Mouse (Mus musculus) kidney, postnatal 0 days (tissue): Measurements from ENCODE around the gene Aox2. TPM values are rescaled to one million over a fixed set of nuclear protein-coding genes. Genes with fewer than 3 reads are reported as not detected.

ENCODE experiments used
- ATAC-seq: fragments of 200-750 bp; cut with Nextera tagmentation; replicated peaks from 2 replicates; pipeline ENCODE4 v1.8.0; 2017; ENCODE audit warnings: low read depth, moderate number of reproducible peaks, moderate TSS enrichment, moderate library complexity; ENCODE audit not compliant: low FRiP score
- DNase-seq: peaks from one replicate; pipeline ENCODE4 v3.0.0-alpha.2; 2016; ENCODE audit warnings: low spot score
- H3K27ac ChIP-seq: fragments of 300-500 bp; sonication (generic); 2 replicates; pipeline ENCODE4 v1.5.1; 2014; ENCODE audit warnings: mild to moderate bottlenecking
- H3K27me3 ChIP-seq: fragments of 300-500 bp; sonication (generic); 2 replicates; pipeline ENCODE4 v1.6.1; 2014; ENCODE audit warnings: low read length, mixed read lengths; ENCODE audit not compliant: insufficient read depth
- H3K36me3 ChIP-seq: fragments of 300-500 bp; sonication (generic); 2 replicates; pipeline ENCODE4 v1.6.1; 2014; ENCODE audit warnings: low read length, mixed read lengths; ENCODE audit not compliant: insufficient read depth
- H3K4me1 ChIP-seq: fragments of 300-500 bp; sonication (generic); replicated peaks from 2 replicates; pipeline ENCODE4 v1.6.1; 2014; ENCODE audit warnings: antibody characterized with exemption, low read length, mixed read lengths; ENCODE audit not compliant: insufficient read depth
- H3K4me2 ChIP-seq: fragments of 300-500 bp; sonication (generic); 2 replicates; pipeline ENCODE4 v1.6.1; 2014; ENCODE audit warnings: mild to moderate bottlenecking, low read length, moderate library complexity, mixed read lengths
- H3K4me3 ChIP-seq: fragments of 300-500 bp; sonication (generic); replicated peaks from 2 replicates; pipeline ENCODE4 v1.5.1; 2014; ENCODE audit warnings: low read depth, low read length
- H3K9ac ChIP-seq: fragments of 300-500 bp; sonication (generic); 2 replicates; pipeline ENCODE4 v1.6.1; 2014; ENCODE audit warnings: low read depth, low read length
- H3K9me3 ChIP-seq: fragments of 300-500 bp; sonication (generic); replicated peaks from 2 replicates; pipeline ENCODE4 v1.6.1; 2016; ENCODE audit warnings: low read length, inconsistent platforms, mixed read lengths
- CTCF ChIP-seq: IDR thresholded peaks from 2 replicates; pipeline ENCODE4 v1.5.1; 2016; ENCODE audit warnings: antibody characterized with exemption, low read depth, mild to moderate bottlenecking, moderate library complexity
- WGBS: fragments of 180-500 bp; shearing (Covaris S2); extraction: QIAGEN DNeasy Blood & Tissue Kit; methylation state at CpG from one replicate; pipeline ENCODE4 v1.1.7; 2014; 5-methylcytosine and 5-hydroxymethylcytosine counted together
- polyA plus RNA-seq: library from polyadenylated mRNA; unstranded; fragments of >200 nt; fragmentation: Nextera tagmentation; extraction: Ambion mirVana; gene quantifications from 2 replicates; pipeline ENCODE4 v1.2.1, GENCODE M21; 2015

The Aox2 gene
- 0.08 and 0.09 TPM in 2 replicates for polyA plus RNA-seq

DNA sequence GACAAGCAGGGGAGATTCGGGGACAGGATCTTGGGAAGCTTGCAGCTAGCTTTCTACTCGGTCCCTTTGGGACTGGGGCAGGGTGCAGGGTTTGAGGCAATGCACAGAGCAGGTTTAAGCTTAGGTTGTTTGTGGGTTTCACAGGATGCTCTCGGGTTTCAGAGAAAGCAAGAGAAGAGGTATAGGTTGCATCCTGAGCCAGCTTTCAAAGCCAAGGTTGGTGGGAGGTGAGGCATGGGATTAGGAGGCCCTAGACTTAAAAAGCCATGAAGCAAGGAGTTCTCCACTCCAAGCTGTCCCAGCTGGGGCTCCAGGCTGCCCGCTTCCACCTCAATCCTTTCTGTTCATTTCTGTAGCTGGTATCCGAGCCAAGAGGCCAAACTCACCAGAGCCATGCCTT is at the start of gene Aox2:
Aox2 (plus strand) TSS at position 301 of the 400 bp plus-strand sequence.
- no peak for DNase-seq
- no peaks in the 10 kb centered on the region for H3K27me3 ChIP-seq
- ATAC-seq: no peak
- whole genome bisulfite sequencing: 52% methylated on average over 5 of the region's 5 CpGs
- no peaks in the 10 kb centered on the region for H3K4me1 ChIP-seq
- H3K9ac ChIP-seq: no peak within 1 kb of the TSS
- TF ChIP-seq CTCF: no peak
- no peak within 1 kb of the TSS for H3K4me3 ChIP-seq
- H3K27ac ChIP-seq: no peak within 1 kb of the TSS
- no peaks in the 10 kb centered on the region for H3K36me3 ChIP-seq
- no peaks in the 10 kb centered on the region for H3K9me3 ChIP-seq
- no peak within 1 kb of the TSS for H3K4me2 ChIP-seq

DNA sequence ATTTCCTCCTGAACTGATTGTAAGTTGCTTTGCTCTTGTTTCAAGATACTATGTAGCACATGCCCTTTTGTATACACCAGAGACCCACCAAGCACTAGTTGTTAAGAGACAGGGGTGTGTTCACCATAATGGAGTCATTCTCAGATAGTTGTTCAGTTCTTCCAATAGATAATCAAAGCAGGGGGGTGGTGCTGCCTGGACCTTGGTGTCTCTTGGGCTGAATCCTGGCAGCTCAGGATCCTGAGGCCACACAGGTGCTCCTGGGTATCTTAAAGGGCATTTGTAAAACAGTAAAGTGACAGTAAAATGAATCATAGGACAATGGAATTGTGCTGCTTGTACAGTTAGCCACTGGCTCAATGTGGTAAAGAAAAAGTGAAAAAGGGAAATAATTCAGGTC is 49.2 kb upstream of the Aox2 start:
- no peaks in the 10 kb centered on the region for H3K9me3 ChIP-seq
- H3K36me3 ChIP-seq: no peaks in the 10 kb centered on the region
- no peak overlapping the region for H3K27ac ChIP-seq
- no peak overlapping the region for H3K4me3 ChIP-seq
- DNase-seq (no peak), ATAC-seq (no peak)
- no peak overlapping the region for H3K4me2 ChIP-seq
- no peak for TF ChIP-seq CTCF
- no peaks in the 10 kb centered on the region for H3K4me1 ChIP-seq
- no peaks in the 10 kb centered on the region for H3K27me3 ChIP-seq
- no peak overlapping the region for H3K9ac ChIP-seq

- Histone ChIP-seq H3K9me3 (no peaks in the 10 kb centered on the region), H3K9ac (no peak overlapping the region), H3K27ac (no peak overlapping the region), H3K27me3 (no peaks in the 10 kb centered on the region), H3K4me3 (no peak overlapping the region), H3K36me3 (no peaks in the 10 kb centered on the region), H3K4me1 (no peaks in the 10 kb centered on the region), H3K4me2 (no peak overlapping the region)
- no peak for DNase-seq
- ATAC-seq: no peak
- TF ChIP-seq CTCF: no peak
- WGBS: 89% methylated on average over 4 of the region's 4 CpGs
These were observed 48.4 kb upstream of the Aox2 start for GRCm38 (mm10) chr1:58229774-58230173.

DNA sequence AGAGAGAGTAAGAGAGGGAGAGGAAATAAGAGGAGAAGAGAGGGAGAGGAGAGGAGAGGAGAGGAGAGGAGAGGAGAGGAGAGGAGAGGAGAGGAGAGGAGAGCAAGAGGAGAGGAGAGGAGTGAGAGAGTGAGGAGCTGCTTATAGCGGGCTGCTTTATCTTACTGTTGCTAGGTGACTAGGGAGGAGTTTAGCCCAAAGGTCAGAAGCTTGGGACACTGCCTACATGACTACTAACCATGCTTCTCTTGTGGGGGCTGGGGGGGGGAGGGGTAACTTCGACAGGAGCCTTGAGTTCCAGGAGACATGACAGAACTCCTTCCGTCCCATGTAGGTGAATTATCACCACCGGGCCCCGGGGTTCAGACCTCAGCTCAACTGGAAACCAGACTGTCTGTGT is 47.6 kb upstream of the Aox2 start:
- Histone ChIP-seq H3K9me3 (no peaks in the 10 kb centered on the region), H3K27me3 (no peaks in the 10 kb centered on the region), H3K4me3 (no peak overlapping the region), H3K36me3 (no peaks in the 10 kb centered on the region), H3K27ac (no peak overlapping the region), H3K9ac (no peak overlapping the region), H3K4me2 (no peak overlapping the region), H3K4me1 (no peaks in the 10 kb centered on the region)
- DNase-seq (no peak), ATAC-seq (no peak)
- TF ChIP-seq CTCF: no peak
- 38% methylated on average over 5 of the region's 5 CpGs for WGBS

DNA sequence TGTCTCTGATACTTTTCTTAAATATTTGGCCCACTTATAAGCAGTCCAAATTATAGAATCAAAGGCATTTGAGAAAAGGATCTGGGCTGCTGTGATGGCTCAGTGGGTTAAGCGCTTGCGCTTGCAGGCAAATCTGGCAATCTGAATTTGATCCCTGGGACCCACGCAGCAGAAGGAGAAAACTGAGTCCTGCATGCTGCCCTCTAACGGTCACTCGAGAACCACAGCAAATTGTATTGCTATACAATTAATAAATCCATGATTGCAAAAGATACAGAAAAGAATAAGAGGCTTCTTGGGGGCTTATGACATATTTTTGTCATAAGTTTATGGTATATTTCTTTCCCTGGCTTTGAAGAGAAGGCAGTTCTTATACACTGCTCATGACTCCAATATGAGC is 42.7 kb upstream of the Aox2 start:
- no peak overlapping the region for H3K4me3 ChIP-seq
- H3K4me1 ChIP-seq: no peaks in the 10 kb centered on the region; the same call in 1 of the 2 replicates
- no peaks in the 10 kb centered on the region for H3K36me3 ChIP-seq
- ATAC-seq: no peak
- 48% methylated on average over 5 of the region's 5 CpGs for WGBS
- no peak overlapping the region for H3K4me2 ChIP-seq
- no peaks in the 10 kb centered on the region for H3K27me3 ChIP-seq
- TF ChIP-seq CTCF: peak; percentile 38; the same call in 1 of the 2 replicates
- no peak overlapping the region for H3K27ac ChIP-seq
- no peaks in the 10 kb centered on the region for H3K9me3 ChIP-seq
- DNase-seq: no peak
- H3K9ac ChIP-seq: no peak overlapping the region

DNA sequence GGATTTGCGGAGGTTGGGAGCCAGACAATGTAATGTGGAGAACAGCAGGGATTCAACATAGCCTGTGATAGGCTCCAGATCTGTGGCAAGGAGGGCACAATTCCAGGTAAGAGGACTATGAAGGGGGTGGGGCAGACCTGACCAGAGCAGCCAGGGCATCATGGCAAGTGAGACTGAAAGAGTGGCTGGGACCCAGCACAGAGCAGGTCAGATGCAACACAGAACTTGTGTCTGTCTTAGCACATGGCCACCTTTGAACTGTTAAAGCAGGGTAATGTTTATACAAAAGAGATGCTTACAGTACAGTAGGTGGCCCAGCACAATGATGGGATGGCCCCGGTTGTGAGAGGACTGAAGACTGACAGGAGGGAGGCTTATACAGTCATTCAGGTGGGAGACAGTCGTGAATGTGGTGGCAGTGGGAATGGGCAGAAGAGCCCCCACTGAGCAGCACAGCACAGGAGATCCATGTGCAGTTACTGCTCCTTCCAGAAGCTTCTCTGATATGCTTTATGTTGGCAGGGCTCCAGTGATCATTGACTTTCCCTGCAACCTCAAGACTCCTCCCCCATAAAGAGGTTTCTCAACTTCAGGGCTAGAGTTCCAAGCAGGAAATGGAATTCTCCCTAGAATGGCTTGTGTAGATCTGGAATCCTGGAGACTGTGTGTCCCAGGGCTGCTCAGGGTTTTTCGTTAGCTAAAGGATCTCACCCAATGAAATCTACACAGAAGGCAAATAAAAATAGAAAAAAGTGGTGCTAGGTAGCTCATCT is 40.4 kb upstream of the Aox2 start:
- Histone ChIP-seq H3K27me3 (no peaks in the 10 kb centered on the region), H3K9me3 (no peaks in the 10 kb centered on the region), H3K4me1 (no peaks in the 10 kb centered on the region; the same call in 1 of the 2 replicates), H3K27ac (no peak overlapping the region), H3K4me2 (no peak overlapping the region), H3K9ac (no peak overlapping the region), H3K36me3 (no peaks in the 10 kb centered on the region), H3K4me3 (no peak overlapping the region)
- DNase-seq (peak; percentile 74), ATAC-seq (no peak; the same call in 1 of the 2 replicates)
- 73% methylated on average over 4 of the region's 4 CpGs for WGBS
- no peak for TF ChIP-seq CTCF
